Mouse (Mus musculus) MEL (cell line): ENCODE results near the gene Dusp2.

Experiments used
- BHLHE40 ChIP-seq: IDR thresholded peaks from 2 replicates; pipeline ENCODE4 v1.6.1; 2012; ENCODE audit warnings: low read depth, mild to moderate bottlenecking, inconsistent platforms, low read length, improper control_type of control experiment, borderline replicate concordance
- CTCF ChIP-seq, 3 experiments: IDR thresholded peaks in 2 of 3; conservative IDR thresholded peaks in 1 of 3; 2 replicates each; pipeline ENCODE4 v1.5.1; 2011 to 2012; ENCODE audit warnings: low read length in 3 of 3, low read depth in 2 of 3, mild to moderate bottlenecking in 2 of 3, improper control_type of control experiment in 1 of 3, inconsistent platforms in 1 of 3, mixed read lengths in 1 of 3, moderate library complexity in 1 of 3; ENCODE audit not compliant: control insufficient read depth in 1 of 3, insufficient read depth in 1 of 3, poor library complexity in 1 of 3, severe bottlenecking in 1 of 3
- EP300 ChIP-seq, 2 experiments: IDR thresholded peaks; 2 replicates each; pipeline ENCODE4 v1.6.1; 2011; ENCODE audit warnings: improper control_type of control experiment in 2 of 2, low read length in 2 of 2, low read depth in 1 of 2, mild to moderate bottlenecking in 1 of 2
- KAT2A ChIP-seq: conservative IDR thresholded peaks from 2 replicates; pipeline ENCODE4 v1.6.1; 2012; ENCODE audit warnings: low read depth, low read length, improper control_type of control experiment, inconsistent platforms
- MAX ChIP-seq: IDR thresholded peaks from 2 replicates; pipeline ENCODE4 v1.6.1; 2011; ENCODE audit warnings: low read length, improper control_type of control experiment
- MEF2A ChIP-seq: IDR thresholded peaks from 2 replicates; pipeline ENCODE4 v1.6.1; 2014; ENCODE audit warnings: low read depth, mild to moderate bottlenecking, inconsistent platforms, low read length, improper control_type of control experiment; ENCODE audit not compliant: poor library complexity, insufficient replicate concordance, severe bottlenecking; ENCODE audit errors: extremely low read depth
- MXI1 ChIP-seq: IDR thresholded peaks from 2 replicates; pipeline ENCODE4 v1.6.1; 2011; ENCODE audit warnings: mild to moderate bottlenecking, low read depth, low read length, improper control_type of control experiment
- POLR2AphosphoS2 ChIP-seq: IDR thresholded peaks from 2 replicates; pipeline ENCODE4 v1.6.1; 2011; ENCODE audit warnings: low read length, improper control_type of control experiment
- RCOR1 ChIP-seq: IDR thresholded peaks from 2 replicates; pipeline ENCODE4 v1.6.1; 2012; ENCODE audit warnings: low read depth, mild to moderate bottlenecking, inconsistent platforms, low read length, improper control_type of control experiment
- SIN3A ChIP-seq: IDR thresholded peaks from 2 replicates; pipeline ENCODE4 v1.6.1; 2012; ENCODE audit warnings: low read length, improper control_type of control experiment, inconsistent platforms
- SMC3 ChIP-seq: IDR thresholded peaks from 2 replicates; pipeline ENCODE4 v1.6.1; 2011; ENCODE audit warnings: low read depth, low read length, improper control_type of control experiment
- TBP ChIP-seq: IDR thresholded peaks from 2 replicates; pipeline ENCODE4 v1.8.0; 2011; ENCODE audit warnings: low read depth, low read length, improper control_type of control experiment
- USF1 ChIP-seq: IDR thresholded peaks from 2 replicates; pipeline ENCODE4 v1.6.1; 2014; ENCODE audit warnings: low read depth, mild to moderate bottlenecking, inconsistent platforms, low read length, improper control_type of control experiment, moderate library complexity
- ZKSCAN1 ChIP-seq: IDR thresholded peaks from 2 replicates; pipeline ENCODE4 v1.6.1; 2012; ENCODE audit warnings: low read depth, mild to moderate bottlenecking, inconsistent platforms, low read length, improper control_type of control experiment, moderate library complexity

GRCm38 (mm10) chr2:127318136-127318535 lies 17.8 kb upstream of the Dusp2 start:
- TF ChIP-seq CTCF (IDR thresholded peaks at IDR 0.05 in 2 of 3, conservative IDR thresholded peaks at IDR 0.05 in 1 of 3; ENCODE audit: control insufficient read depth in 1 of 3, insufficient read depth in 1 of 3, low read depth in 2 of 3, low read length in 3 of 3, poor library complexity in 1 of 3, severe bottlenecking in 1 of 3) (no peak), ZKSCAN1 (no peak), TBP (no peak), MXI1 (no peak), SIN3A (no peak), USF1 (no peak), SMC3 (no peak), MAX (no peak), BHLHE40 (no peak), RCOR1 (no peak), POLR2AphosphoS2 (no peak), KAT2A (no peak), EP300 (IDR thresholded peaks at IDR 0.05; ENCODE audit: low read depth in 1 of 2, low read length in 2 of 2) (no peak), MEF2A (no peak)
